7 mouse cellular contexts compared by ENCODE assay signal in genomic region chr9:118149407-118150402, GRCm38 (mm10). TPM values are rescaled to one million over a fixed set of nuclear protein-coding genes. Genes with fewer than 3 reads are reported as not detected.
DNase-seq lines count a peak whose midpoint lies in the region; ATAC-seq lines count a peak whose summit lies in the region.

Gene Cmc1, minus strand, starts transcription at chr9:118150177.

- no peaks in the 10 kb centered on the region for H3K9me3 ChIP-seq in embryonic facial prominence, embryonic 12.5 days
- no peaks in the 10 kb centered on the region for H3K9me3 ChIP-seq in limb, embryonic 11.5 days (ENCODE audit: control insufficient read depth, low read length)
- no peaks in the 10 kb centered on the region for H3K9me3 ChIP-seq in midbrain, embryonic 14.5 days (ENCODE audit: control insufficient read depth, low read length)

- DNase-seq in adrenal gland, postnatal 25 days, result peak; percentile 97
- peak; percentile 100 for DNase-seq in heart, adult 11 months
- DNase-seq in kidney, adult 18-20 months, result peak; percentile 97
- DNase-seq in limb, embryonic 11.5 days (ENCODE audit: low spot score), result peak; percentile 97
- peak; percentile 99 for DNase-seq in midbrain, embryonic 14.5 days
- peak; percentile 78 to 84 for DNase-seq in spleen, adult 18-20 months

- peaks cover 7% of the 10 kb centered on the region; the same call in 1 of the 2 replicates for H3K4me1 ChIP-seq in embryonic facial prominence, embryonic 12.5 days
- no peaks in the 10 kb centered on the region for H3K4me1 ChIP-seq in limb, embryonic 11.5 days (ENCODE audit: control insufficient read depth, insufficient read depth, low read length)
- peaks cover 7% of the 10 kb centered on the region; the same call in 1 of the 2 replicates for H3K4me1 ChIP-seq in midbrain, embryonic 14.5 days (ENCODE audit: control insufficient read depth, insufficient read depth, low read length)

- peak; percentile 94 for ATAC-seq in embryonic facial prominence, embryonic 12.5 days (ENCODE audit: insufficient number of reproducible peaks, insufficient read depth, low FRiP score, low TSS enrichment)
- peak; percentile 98 for ATAC-seq in limb, embryonic 11.5 days (ENCODE audit: insufficient number of reproducible peaks, low FRiP score, low TSS enrichment, low read depth)
- ATAC-seq in midbrain, embryonic 14.5 days (ENCODE audit: low FRiP score, low TSS enrichment), result peak; percentile 98

- H3K27ac ChIP-seq in embryonic facial prominence, embryonic 12.5 days, result peak within 1 kb of the TSS; percentile 66; the same call in 1 of the 2 replicates
- no peak within 1 kb of the TSS for H3K27ac ChIP-seq in limb, embryonic 11.5 days (replicated peaks; ENCODE audit: low read depth, low read length)
- peak within 1 kb of the TSS; percentile 81 for H3K27ac ChIP-seq in midbrain, embryonic 14.5 days (replicated peaks; ENCODE audit: low read depth, low read length)

- WGBS in embryonic facial prominence, embryonic 12.5 days, result 1% methylated on average over 56 of the region's 58 CpGs
- 1% methylated on average over 52 of the region's 58 CpGs for WGBS in limb, embryonic 11.5 days
- WGBS in midbrain, embryonic 14.5 days, result 1% methylated on average over 58 of the region's 58 CpGs

- peak within 1 kb of the TSS; percentile 75 for H3K9ac ChIP-seq in embryonic facial prominence, embryonic 12.5 days
- H3K9ac ChIP-seq in limb, embryonic 11.5 days (ENCODE audit: low read length), result peak within 1 kb of the TSS; percentile 91
- H3K9ac ChIP-seq in midbrain, embryonic 14.5 days (replicated peaks; ENCODE audit: low read length), result peak within 1 kb of the TSS; percentile 79

- H3K36me3 ChIP-seq in embryonic facial prominence, embryonic 12.5 days, result no peaks in the 10 kb centered on the region
- H3K36me3 ChIP-seq in limb, embryonic 11.5 days (ENCODE audit: control insufficient read depth, insufficient read depth, low read length), result no peaks in the 10 kb centered on the region
- H3K36me3 ChIP-seq in midbrain, embryonic 14.5 days (ENCODE audit: control insufficient read depth, insufficient read depth, low read length), result no peaks in the 10 kb centered on the region

- peak within 1 kb of the TSS; percentile 75 for H3K4me3 ChIP-seq in embryonic facial prominence, embryonic 12.5 days
- H3K4me3 ChIP-seq in limb, embryonic 11.5 days (ENCODE audit: low read depth, low read length), result peak within 1 kb of the TSS; percentile 80
- peak within 1 kb of the TSS; percentile 77 for H3K4me3 ChIP-seq in midbrain, embryonic 14.5 days (replicated peaks; ENCODE audit: low read depth, low read length)

- H3K27me3 ChIP-seq in embryonic facial prominence, embryonic 12.5 days, result no peaks in the 10 kb centered on the region
- H3K27me3 ChIP-seq in limb, embryonic 11.5 days (ENCODE audit: control insufficient read depth, insufficient read depth, low read length), result no peaks in the 10 kb centered on the region
- H3K27me3 ChIP-seq in midbrain, embryonic 14.5 days (ENCODE audit: control insufficient read depth, insufficient read depth, low read length), result no peaks in the 10 kb centered on the region

- peak within 1 kb of the TSS; percentile 58 for H3K4me2 ChIP-seq in embryonic facial prominence, embryonic 12.5 days (replicated peaks)
- H3K4me2 ChIP-seq in limb, embryonic 11.5 days (ENCODE audit: low read depth, severe bottlenecking), result peak within 1 kb of the TSS; percentile 68
- H3K4me2 ChIP-seq in midbrain, embryonic 14.5 days (ENCODE audit: low read length), result peak within 1 kb of the TSS; percentile 68

RNA-seq across cellular contexts. Expression of gene Cmc1, which starts in this region (rescaled TPM):
- total RNA-seq in adrenal gland, postnatal 25 days (2021), result 29.2 and 48.4 TPM in 2 replicates
- 43.3 and 44.8 TPM in 2 replicates for polyA plus RNA-seq in embryonic facial prominence, embryonic 12.5 days (2016; fragmentation: Nextera tagmentation; extraction: Ambion mirVana)
- 40.5 and 40.6 TPM in 2 replicates for polyA plus RNA-seq in limb, embryonic 11.5 days (2014; fragmentation: Nextera tagmentation; extraction: Ambion mirVana)
- 43.8 and 45.0 TPM in 2 replicates for polyA plus RNA-seq in midbrain, embryonic 14.5 days (2014; fragmentation: Nextera tagmentation; extraction: Ambion mirVana)
